Mouse (Mus musculus) cortical plate, adult 2 months (tissue): Measurements from ENCODE around the gene Tada3.

Source experiments
- CTCF ChIP-seq: fragments of 200-500 bp; IDR thresholded peaks from 2 replicates; pipeline ENCODE4 v1.5.1; 2011; ENCODE audit warnings: mild to moderate bottlenecking, control low read depth, low read length; ENCODE audit not compliant: insufficient read depth; ENCODE audit errors: extremely low read depth
- POLR2A ChIP-seq: fragments of 200-500 bp; IDR thresholded peaks from 2 replicates; pipeline ENCODE4 v1.6.1; 2011; ENCODE audit warnings: mild to moderate bottlenecking, low read length, control low read depth; ENCODE audit not compliant: insufficient read depth; ENCODE audit errors: extremely low read depth

GRCm38 (mm10) chr6:113334216-113334615, 43.5 kb downstream of the Tada3 start:
- no peak for TF ChIP-seq CTCF
- TF ChIP-seq POLR2A: no peak
